Mouse (Mus musculus) spleen, postnatal 4 days (tissue): ENCODE data around the gene Gtf2i.

Source experiments
- DNase-seq, 2 experiments: peaks; one replicate each; pipeline ENCODE4 v3.0.0; 2022; ENCODE audit warnings: low spot score in 2 of 2

The Gtf2i gene

GRCm38 (mm10) chr5:134214021-134214806 lies 100.3 kb downstream of the Gtf2i start:
- no peak for DNase-seq

GRCm38 (mm10) chr5:134209931-134210554 lies 104.5 kb downstream of the Gtf2i start:
- DNase-seq, result no peak

- no peak for DNase-seq
These were observed 107.8 kb downstream of the Gtf2i start for GRCm38 (mm10) chr5:134206721-134207120.

- no peak for DNase-seq
These were observed 120.9 kb downstream of the Gtf2i start for GRCm38 (mm10) chr5:134193664-134194063.

GRCm38 (mm10) chr5:134188571-134188970 lies 126.0 kb downstream of the Gtf2i start:
- DNase-seq, result no peak
